In the genomic region with DNA sequence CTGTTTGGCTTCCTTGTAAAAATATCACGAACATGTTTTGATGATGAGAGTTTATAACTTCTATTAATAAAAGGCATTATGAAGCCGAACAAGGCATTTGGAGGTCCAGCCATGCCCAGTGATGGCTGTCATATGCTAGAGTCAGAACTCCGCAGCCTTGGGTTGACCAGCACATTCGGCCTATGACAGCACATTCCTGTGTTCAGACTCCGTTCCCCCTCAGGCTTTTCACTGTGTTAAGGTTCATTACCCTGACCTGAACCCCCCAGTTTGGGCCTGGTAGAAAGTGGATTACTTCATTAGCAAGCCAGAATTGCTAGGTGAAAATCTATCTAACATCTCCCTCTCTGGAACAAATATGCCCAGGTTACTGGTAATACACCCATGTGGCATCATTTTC, we compare ENCODE assay signal across 11 mouse cellular contexts.
"Had no signal": no experiment of that assay in that cellular context is flagged by ENCODE, and none has a peak within 500 bp of the region (broad histone marks: within the 10 kb centered on the region; RNA-seq: fewer than 3 reads in every experiment).

No protein-coding gene starts in this region.

- H3K36me3 ChIP-seq: limb, embryonic 15.5 days; liver, embryonic 12.5 days; midbrain, embryonic 10.5 days; neural tube, embryonic 12.5 days had no signal

- H3K27ac ChIP-seq: limb, embryonic 15.5 days; liver, embryonic 12.5 days; midbrain, embryonic 10.5 days; neural tube, embryonic 12.5 days had no signal

- H3K9me3 ChIP-seq: limb, embryonic 15.5 days; liver, embryonic 12.5 days; midbrain, embryonic 10.5 days; neural tube, embryonic 12.5 days had no signal

- H3K27me3 ChIP-seq: limb, embryonic 15.5 days; liver, embryonic 12.5 days; neural tube, embryonic 12.5 days had no signal

- H3K4me3 ChIP-seq: limb, embryonic 15.5 days; liver, embryonic 12.5 days; midbrain, embryonic 10.5 days; neural tube, embryonic 12.5 days had no signal

- DNase-seq: layer of hippocampus, postnatal 36 days; lung, embryonic 14.5 days; lung, postnatal 10 days; lung, postnatal 4 days; midbrain, embryonic 14.5 days; thymus, adult 18-20 months; thymus, postnatal 25 days had no signal

- ATAC-seq: liver, embryonic 12.5 days had no signal

- H3K4me1 ChIP-seq: limb, embryonic 15.5 days; liver, embryonic 12.5 days; midbrain, embryonic 10.5 days; neural tube, embryonic 12.5 days had no signal

- H3K9ac ChIP-seq: limb, embryonic 15.5 days; liver, embryonic 12.5 days; lung, embryonic 14.5 days; neural tube, embryonic 12.5 days had no signal

- H3K4me2 ChIP-seq: limb, embryonic 15.5 days; liver, embryonic 12.5 days; lung, embryonic 14.5 days; neural tube, embryonic 12.5 days had no signal
